Mouse (Mus musculus): ENCODE results near the gene Cdkn1c. TPM values are rescaled to one million over a fixed set of nuclear protein-coding genes. Genes with fewer than 3 reads are reported as not detected.

Gene Cdkn1c
- 675 and 814 TPM in 2 replicates for polyA plus RNA-seq (2015; fragmentation: Nextera tagmentation; extraction: Ambion mirVana)

DNA sequence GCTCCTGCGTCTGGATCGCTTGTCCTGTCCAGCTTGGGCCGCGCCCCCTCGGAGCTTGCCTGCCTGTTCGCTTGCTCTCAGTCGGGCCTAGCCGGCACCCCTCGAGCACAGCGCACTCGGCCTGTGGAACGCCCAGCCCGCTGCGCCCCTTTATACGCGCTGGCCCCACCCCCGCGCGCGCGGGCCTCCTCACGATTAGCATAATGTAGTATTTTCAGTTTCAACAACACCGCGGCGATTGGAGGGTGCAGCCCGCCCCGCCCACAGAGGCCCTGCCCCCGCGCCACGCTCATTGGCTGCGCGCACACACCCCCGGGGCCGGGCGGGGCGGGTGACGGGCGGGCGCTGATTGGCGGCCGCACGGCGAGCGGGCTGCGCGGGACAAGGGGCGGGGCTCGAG, at the start of gene Cdkn1c:
Cdkn1c (minus strand) TSS at position 177 of the 400 bp plus-strand sequence.
- WGBS: 26% methylated on average over 35 of the region's 48 CpGs
- no peaks in the 10 kb centered on the region for H3K27me3 ChIP-seq (ENCODE audit: insufficient read depth, low read length)
- H3K36me3 ChIP-seq (ENCODE audit: insufficient read depth, low read length): no peaks in the 10 kb centered on the region
- H3K9ac ChIP-seq (replicated peaks; ENCODE audit: low read length): peak within 1 kb of the TSS; percentile 73
- peaks cover 19% of the 10 kb centered on the region for H3K4me1 ChIP-seq (ENCODE audit: insufficient read depth, low read length)
- peak within 1 kb of the TSS; percentile 71 for H3K27ac ChIP-seq (ENCODE audit: low read length)
- H3K4me3 ChIP-seq (ENCODE audit: low read length): peak within 1 kb of the TSS; percentile 57
- peak within 1 kb of the TSS; percentile 55 for H3K4me2 ChIP-seq (replicated peaks; ENCODE audit: low read depth, low read length)
- peak; percentile 83 for ATAC-seq (ENCODE audit: low FRiP score, low TSS enrichment)
- peaks cover 30% of the 10 kb centered on the region for H3K9me3 ChIP-seq (ENCODE audit: low read length)

DNA sequence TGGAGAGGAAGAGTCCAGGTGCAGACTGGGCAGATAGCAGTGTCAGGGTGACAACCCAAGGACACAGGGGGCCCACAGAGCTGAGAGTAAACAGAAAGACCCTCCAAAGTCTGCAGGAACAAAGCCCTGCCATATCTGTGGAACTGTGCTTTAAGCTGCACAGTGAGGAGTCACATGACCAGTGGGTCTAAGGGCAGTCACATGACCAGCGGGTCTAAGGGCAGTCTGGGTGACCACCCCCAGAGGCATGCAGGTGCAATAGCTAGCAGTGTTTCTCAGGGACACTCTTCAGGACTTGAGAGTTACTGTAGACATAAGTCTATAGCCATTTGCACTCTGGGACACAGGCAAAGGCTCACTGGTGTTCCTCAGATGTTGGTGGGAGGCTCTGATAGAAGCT, 48.7 kb upstream of the Cdkn1c start:
- Histone ChIP-seq H3K4me2 (replicated peaks; ENCODE audit: low read depth, low read length) (no peak overlapping the region), H3K4me3 (ENCODE audit: low read length) (no peak overlapping the region), H3K9ac (replicated peaks; ENCODE audit: low read length) (no peak overlapping the region), H3K27ac (ENCODE audit: low read length) (no peak overlapping the region), H3K9me3 (ENCODE audit: low read length) (no peaks in the 10 kb centered on the region), H3K36me3 (ENCODE audit: insufficient read depth, low read length) (peaks cover 13% of the 10 kb centered on the region), H3K4me1 (ENCODE audit: insufficient read depth, low read length) (no peaks in the 10 kb centered on the region), H3K27me3 (ENCODE audit: insufficient read depth, low read length) (no peaks in the 10 kb centered on the region)
- WGBS: 74% methylated on average over 1 of the region's 1 CpGs
- no peak for ATAC-seq (ENCODE audit: low FRiP score, low TSS enrichment)

DNA sequence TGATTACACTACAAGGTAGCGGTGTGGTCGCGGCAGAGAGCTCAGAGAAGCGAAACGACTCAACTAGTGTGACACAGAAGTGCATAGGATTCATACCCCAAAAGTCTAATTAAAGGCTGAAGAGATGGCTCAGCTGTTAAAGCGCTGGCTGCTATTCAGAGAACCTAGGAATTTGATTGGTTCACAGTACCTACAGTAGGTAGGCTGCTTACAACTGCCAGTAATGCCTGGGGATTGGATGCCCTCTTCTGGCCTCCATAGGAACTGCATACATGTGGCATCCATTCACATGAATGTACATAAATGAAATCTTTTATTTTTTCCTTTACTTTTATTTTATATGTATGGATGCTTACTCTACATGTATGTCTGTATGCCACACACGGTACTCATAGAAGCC, 45.8 kb upstream of the Cdkn1c start:
- Histone ChIP-seq H3K4me2 (replicated peaks; ENCODE audit: low read depth, low read length) (no peak overlapping the region), H3K4me3 (ENCODE audit: low read length) (no peak overlapping the region), H3K4me1 (ENCODE audit: insufficient read depth, low read length) (peaks cover 15% of the 10 kb centered on the region), H3K27ac (ENCODE audit: low read length) (no peak overlapping the region), H3K9me3 (ENCODE audit: low read length) (no peaks in the 10 kb centered on the region), H3K9ac (replicated peaks; ENCODE audit: low read length) (no peak overlapping the region), H3K36me3 (ENCODE audit: insufficient read depth, low read length) (no peaks in the 10 kb centered on the region; the same call in 1 of the 2 replicates), H3K27me3 (ENCODE audit: insufficient read depth, low read length) (peaks cover 24% of the 10 kb centered on the region)
- no peak for ATAC-seq (ENCODE audit: low FRiP score, low TSS enrichment)
- WGBS: 34% methylated on average over 7 of the region's 7 CpGs

DNA sequence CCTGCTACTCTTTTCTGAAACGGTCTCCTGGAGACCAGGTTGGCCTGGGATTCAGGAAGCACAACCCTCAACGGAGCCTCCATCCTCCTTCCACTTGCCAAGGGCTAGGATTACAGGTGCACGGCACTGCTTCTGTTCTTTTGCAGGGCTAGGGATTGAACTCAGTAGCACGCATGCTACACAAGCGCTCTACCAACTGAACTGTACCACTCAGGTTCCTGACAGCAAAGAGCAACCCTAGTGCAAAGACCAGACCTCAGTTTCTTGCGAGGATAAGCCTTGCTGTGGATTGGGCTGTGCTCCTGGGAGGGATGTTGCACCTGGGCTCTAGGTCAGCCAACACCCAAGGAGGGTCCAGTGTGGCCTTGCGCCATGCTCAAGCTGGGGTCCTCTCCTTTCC, 45.4 kb upstream of the Cdkn1c start:
- H3K4me2 ChIP-seq (replicated peaks; ENCODE audit: low read depth, low read length): no peak overlapping the region
- peaks cover 28% of the 10 kb centered on the region for H3K27me3 ChIP-seq (ENCODE audit: insufficient read depth, low read length)
- no peak overlapping the region for H3K27ac ChIP-seq (ENCODE audit: low read length)
- ATAC-seq (ENCODE audit: low FRiP score, low TSS enrichment): no peak
- no peak overlapping the region for H3K4me3 ChIP-seq (ENCODE audit: low read length)
- peaks cover 19% of the 10 kb centered on the region for H3K4me1 ChIP-seq (ENCODE audit: insufficient read depth, low read length)
- no peaks in the 10 kb centered on the region; the same call in 1 of the 2 replicates for H3K36me3 ChIP-seq (ENCODE audit: insufficient read depth, low read length)
- H3K9ac ChIP-seq (replicated peaks; ENCODE audit: low read length): no peak overlapping the region
- 66% methylated on average over 7 of the region's 7 CpGs for WGBS
- H3K9me3 ChIP-seq (ENCODE audit: low read length): no peaks in the 10 kb centered on the region

DNA sequence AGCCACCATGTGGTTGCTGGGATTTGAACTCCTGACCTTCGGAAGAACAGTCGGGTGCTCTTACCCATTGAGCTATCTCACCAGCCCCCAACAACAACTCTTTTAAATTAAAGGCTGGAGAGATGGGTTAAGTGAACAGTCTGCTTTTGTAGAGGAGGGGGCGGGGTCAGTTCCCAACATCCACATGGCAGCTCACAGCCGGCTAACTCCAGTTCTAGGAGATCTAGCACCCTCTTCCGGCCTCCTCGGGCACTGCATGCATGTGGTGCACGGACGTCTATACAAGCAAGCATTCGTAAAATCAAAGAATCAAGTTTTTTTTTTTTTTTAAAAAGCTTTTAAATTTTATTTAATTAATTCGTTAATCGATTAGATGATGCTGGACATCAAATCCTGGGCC, 45.0 kb upstream of the Cdkn1c start:
- no peak overlapping the region for H3K27ac ChIP-seq (ENCODE audit: low read length)
- no peaks in the 10 kb centered on the region for H3K9me3 ChIP-seq (ENCODE audit: low read length)
- no peak overlapping the region for H3K9ac ChIP-seq (replicated peaks; ENCODE audit: low read length)
- peaks cover 32% of the 10 kb centered on the region for H3K27me3 ChIP-seq (ENCODE audit: insufficient read depth, low read length)
- 35% methylated on average over 11 of the region's 11 CpGs for WGBS
- no peak overlapping the region for H3K4me2 ChIP-seq (replicated peaks; ENCODE audit: low read depth, low read length)
- ATAC-seq (ENCODE audit: low FRiP score, low TSS enrichment): no peak
- H3K4me1 ChIP-seq (ENCODE audit: insufficient read depth, low read length): peaks cover 20% of the 10 kb centered on the region
- H3K4me3 ChIP-seq (ENCODE audit: low read length): no peak overlapping the region
- no peaks in the 10 kb centered on the region; the same call in 1 of the 2 replicates for H3K36me3 ChIP-seq (ENCODE audit: insufficient read depth, low read length)

DNA sequence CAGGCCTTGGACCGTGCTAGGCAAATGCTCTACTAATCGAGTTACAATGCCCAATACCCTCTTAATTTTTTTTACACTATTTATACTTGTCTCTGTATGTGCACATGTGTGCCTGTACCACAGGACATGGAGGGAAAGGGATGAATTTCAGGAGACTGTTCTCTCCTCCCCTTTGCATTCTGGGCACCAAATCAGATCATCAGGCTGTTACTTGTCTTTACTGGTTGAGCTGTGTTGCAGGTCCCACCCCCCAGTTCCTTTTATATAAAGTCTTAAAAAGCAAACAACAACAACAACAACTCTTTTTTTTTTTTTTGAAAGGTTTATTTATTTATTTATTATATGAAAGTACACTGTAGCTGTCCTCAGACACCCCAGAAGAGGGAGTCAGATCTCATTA, 44.6 kb upstream of the Cdkn1c start:
- H3K9ac ChIP-seq (replicated peaks; ENCODE audit: low read length): no peak overlapping the region
- peaks cover 20% of the 10 kb centered on the region for H3K4me1 ChIP-seq (ENCODE audit: insufficient read depth, low read length)
- H3K27me3 ChIP-seq (ENCODE audit: insufficient read depth, low read length): peaks cover 36% of the 10 kb centered on the region
- no peaks in the 10 kb centered on the region for H3K9me3 ChIP-seq (ENCODE audit: low read length)
- no peaks in the 10 kb centered on the region; the same call in 1 of the 2 replicates for H3K36me3 ChIP-seq (ENCODE audit: insufficient read depth, low read length)
- no peak overlapping the region for H3K4me2 ChIP-seq (replicated peaks; ENCODE audit: low read depth, low read length)
- H3K4me3 ChIP-seq (ENCODE audit: low read length): no peak overlapping the region
- WGBS: 87% methylated on average over 2 of the region's 2 CpGs
- no peak overlapping the region for H3K27ac ChIP-seq (ENCODE audit: low read length)
- no peak for ATAC-seq (ENCODE audit: low FRiP score, low TSS enrichment)

DNA sequence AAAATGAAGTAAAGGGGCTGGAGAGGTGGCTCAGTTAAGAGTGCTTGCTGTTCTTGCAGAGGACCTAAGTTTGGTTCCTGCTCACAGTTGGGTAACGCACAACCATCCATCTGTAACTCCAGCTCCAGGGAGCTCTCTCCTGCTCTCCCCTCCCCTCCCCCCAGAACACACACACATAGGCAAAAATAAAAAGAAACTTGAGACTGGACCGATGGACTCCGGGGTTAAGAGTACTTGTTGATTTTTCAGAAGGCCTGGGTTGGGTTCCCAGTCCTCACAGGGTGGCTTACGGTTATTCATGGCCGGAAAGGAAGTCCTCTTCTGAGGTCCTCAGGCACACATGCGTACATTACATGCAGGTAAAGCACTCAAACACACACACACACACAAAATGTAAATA, 43.1 kb upstream of the Cdkn1c start:
- no peak overlapping the region for H3K9ac ChIP-seq (replicated peaks; ENCODE audit: low read length)
- no peak overlapping the region for H3K4me2 ChIP-seq (replicated peaks; ENCODE audit: low read depth, low read length)
- H3K9me3 ChIP-seq (ENCODE audit: low read length): no peaks in the 10 kb centered on the region
- H3K27me3 ChIP-seq (ENCODE audit: insufficient read depth, low read length): peaks cover 40% of the 10 kb centered on the region
- H3K36me3 ChIP-seq (ENCODE audit: insufficient read depth, low read length): no peaks in the 10 kb centered on the region
- ATAC-seq (ENCODE audit: low FRiP score, low TSS enrichment): no peak
- 64% methylated on average over 6 of the region's 6 CpGs for WGBS
- no peak overlapping the region for H3K27ac ChIP-seq (ENCODE audit: low read length)
- H3K4me3 ChIP-seq (ENCODE audit: low read length): no peak overlapping the region
- H3K4me1 ChIP-seq (ENCODE audit: insufficient read depth, low read length): peaks cover 20% of the 10 kb centered on the region

DNA sequence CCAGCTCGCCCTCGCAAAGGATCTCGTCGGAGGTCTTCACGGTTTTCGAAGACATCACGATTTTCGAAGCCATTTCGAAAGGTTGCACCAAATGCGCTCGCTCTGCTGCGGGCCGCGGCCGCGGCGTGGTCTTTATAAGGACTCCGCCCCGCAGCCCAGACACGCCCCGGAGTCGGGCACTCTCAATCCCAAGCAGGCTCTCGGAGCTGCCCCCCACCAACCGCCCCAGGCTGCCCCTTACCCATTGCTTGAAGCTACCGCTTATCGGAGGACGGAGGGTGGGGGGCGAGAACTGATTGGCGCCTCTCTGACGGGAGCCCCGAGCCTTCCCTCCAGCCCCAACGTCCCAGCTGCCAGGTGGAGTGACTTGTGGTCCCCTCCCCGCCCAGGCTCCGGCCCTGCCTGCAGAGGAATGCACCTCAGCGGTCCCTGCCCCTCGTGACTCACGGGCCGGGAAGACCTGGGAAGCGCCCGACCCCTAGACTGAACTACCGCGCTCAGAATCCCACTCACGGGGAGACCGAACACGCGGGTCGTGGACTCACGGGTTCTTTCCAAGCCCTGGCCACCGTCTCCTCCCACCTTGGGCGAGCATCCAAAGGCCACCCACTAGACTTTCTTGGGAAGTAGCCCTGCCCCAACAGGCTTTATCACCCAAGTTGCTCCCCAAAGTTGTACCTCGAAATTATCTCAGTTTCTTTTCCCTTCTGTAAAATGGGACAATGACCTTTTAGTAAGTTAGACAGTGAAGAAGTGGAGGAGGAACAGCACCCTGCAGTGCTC, 41.8 kb upstream of the Cdkn1c start, which contains the start of gene Phlda2:
Phlda2 (minus strand) TSS at position 733 of the 783 bp plus-strand sequence.
- peaks cover 40% of the 10 kb centered on the region for H3K27me3 ChIP-seq (ENCODE audit: insufficient read depth, low read length)
- H3K36me3 ChIP-seq (ENCODE audit: insufficient read depth, low read length): no peaks in the 10 kb centered on the region
- no peak within 1 kb of the TSS for H3K27ac ChIP-seq (ENCODE audit: low read length)
- H3K4me3 ChIP-seq (ENCODE audit: low read length): peak within 1 kb of the TSS; percentile 49
- H3K9ac ChIP-seq (replicated peaks; ENCODE audit: low read length): peak within 1 kb of the TSS; percentile 57
- peak; percentile 50 for ATAC-seq (ENCODE audit: low FRiP score, low TSS enrichment)
- H3K4me2 ChIP-seq (replicated peaks; ENCODE audit: low read depth, low read length): peak within 1 kb of the TSS; percentile 82
- no peaks in the 10 kb centered on the region for H3K9me3 ChIP-seq (ENCODE audit: low read length)
- WGBS: 2% methylated on average over 50 of the region's 51 CpGs
- peaks cover 20% of the 10 kb centered on the region for H3K4me1 ChIP-seq (ENCODE audit: insufficient read depth, low read length)

DNA sequence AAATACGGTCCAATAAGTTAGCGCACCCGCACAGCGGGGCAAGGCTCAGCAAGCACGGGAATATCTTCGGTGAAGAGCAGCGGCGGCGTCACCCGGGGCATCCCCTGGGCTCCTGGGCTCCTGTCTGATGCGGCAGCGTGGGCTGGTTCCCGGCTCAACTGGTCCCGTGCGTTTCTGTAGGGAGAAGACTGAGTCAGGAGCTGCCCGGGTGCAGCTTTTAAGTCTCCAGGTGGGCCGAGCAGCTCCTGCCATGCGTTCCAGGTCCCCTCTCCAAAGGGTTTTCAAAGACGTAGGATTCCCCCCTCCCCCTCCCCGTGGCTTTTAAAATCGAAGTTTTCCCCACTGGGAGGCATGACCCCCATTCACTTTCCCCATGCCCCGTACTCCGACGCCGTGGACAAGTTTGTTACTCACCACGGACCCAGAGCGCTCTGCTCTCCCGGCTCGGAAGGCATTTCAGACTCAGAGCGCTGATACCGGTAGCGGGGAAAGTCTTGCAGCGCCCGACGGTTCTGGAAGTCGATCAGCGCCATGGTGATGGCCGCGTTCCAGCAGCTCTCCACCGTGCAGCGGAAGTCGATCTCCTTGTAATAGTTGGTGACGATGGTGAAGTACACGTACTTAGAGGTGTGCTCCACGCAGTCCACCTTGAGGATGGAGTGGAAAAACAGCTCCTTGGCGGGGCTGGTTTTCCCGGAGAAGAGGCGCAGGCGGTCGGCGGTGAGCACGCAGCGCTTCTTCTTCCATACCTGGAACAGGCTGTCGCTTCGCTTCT, 41.0 kb upstream of the Cdkn1c start:
- no peak; the same call in 1 of the 2 replicates for ATAC-seq (ENCODE audit: low FRiP score, low TSS enrichment)
- Histone ChIP-seq H3K4me3 (ENCODE audit: low read length) (peak overlapping the region; percentile 49), H3K4me1 (ENCODE audit: insufficient read depth, low read length) (peaks cover 20% of the 10 kb centered on the region), H3K27ac (ENCODE audit: low read length) (no peak overlapping the region), H3K36me3 (ENCODE audit: insufficient read depth, low read length) (no peaks in the 10 kb centered on the region), H3K4me2 (replicated peaks; ENCODE audit: low read depth, low read length) (peak overlapping the region; percentile 82), H3K9ac (replicated peaks; ENCODE audit: low read length) (peak overlapping the region; percentile 57), H3K27me3 (ENCODE audit: insufficient read depth, low read length) (peaks cover 40% of the 10 kb centered on the region), H3K9me3 (ENCODE audit: low read length) (no peaks in the 10 kb centered on the region)
- WGBS: 3% methylated on average over 55 of the region's 55 CpGs
